Mouse (Mus musculus) CH12.LX (cell line): ENCODE data around the gene Crlf1. TPM values are rescaled to one million over a fixed set of nuclear protein-coding genes. Genes with fewer than 3 reads are reported as not detected.

Source experiments
- DNase-seq: peaks from one replicate; pipeline ENCODE4 v3.0.0-alpha.2; 2013; ENCODE audit errors: extremely low read depth
- H3K27ac ChIP-seq: 2 replicates; pipeline ENCODE4 v1.5.1; 2012; ENCODE audit warnings: low read depth, mild to moderate bottlenecking, control low read depth, moderate library complexity; ENCODE audit not compliant: insufficient read depth
- H3K27me3 ChIP-seq: replicated peaks from 2 replicates; pipeline ENCODE3; 2012; ENCODE audit warnings: inconsistent platforms
- H3K36me3 ChIP-seq, 2 experiments: replicated peaks in 1 of 2; 2 replicates each; pipeline versions ENCODE3 to v1.6.1; 2012; ENCODE audit warnings: inconsistent platforms in 1 of 2, low read length in 1 of 2, mild to moderate bottlenecking in 1 of 2, mixed read lengths in 1 of 2, moderate library complexity in 1 of 2; ENCODE audit not compliant: control insufficient read depth in 1 of 2, insufficient read depth in 1 of 2
- H3K4me1 ChIP-seq, 2 experiments: 2 replicates each; pipeline ENCODE4 v1.6.1; 2012; ENCODE audit warnings: inconsistent platforms in 1 of 2, moderate library complexity in 1 of 2; ENCODE audit not compliant: insufficient read depth in 2 of 2, control insufficient read depth in 1 of 2
- H3K4me2 ChIP-seq: 2 replicates; pipeline ENCODE4 v1.6.1; 2012; ENCODE audit warnings: low read depth, mild to moderate bottlenecking, control low read depth; ENCODE audit not compliant: poor library complexity, insufficient read depth, severe bottlenecking
- H3K4me3 ChIP-seq, 3 experiments: fragments of 150-350 bp in 1 of 3; sonication (generic) in 1 of 3; replicated peaks in 1 of 3; 2 replicates each; pipeline versions ENCODE3 to v1.5.1; 2011 to 2012; ENCODE audit warnings: low read depth in 2 of 3, low read length in 2 of 3, mild to moderate bottlenecking in 2 of 3, moderate library complexity in 2 of 3, control low read depth in 1 of 3, improper control_type of control experiment in 1 of 3, inconsistent platforms in 1 of 3, mixed read lengths in 1 of 3; ENCODE audit not compliant: poor library complexity in 1 of 3
- H3K79me2 ChIP-seq: replicated peaks from 2 replicates; pipeline ENCODE4 v1.6.1; 2012; ENCODE audit warnings: mild to moderate bottlenecking, moderate library complexity; ENCODE audit not compliant: control insufficient read depth, poor library complexity, insufficient read depth, severe bottlenecking; ENCODE audit errors: extremely low read depth
- H3K9ac ChIP-seq: 2 replicates; pipeline ENCODE4 v1.6.1; 2012; ENCODE audit warnings: low read depth, mild to moderate bottlenecking, control low read depth, moderate library complexity; ENCODE audit not compliant: insufficient read depth
- H3K9me3 ChIP-seq: replicated peaks from 2 replicates; pipeline ENCODE3; 2012; ENCODE audit warnings: low read length, inconsistent platforms, mixed read lengths
- BHLHE40 ChIP-seq: IDR thresholded peaks from 2 replicates; pipeline ENCODE4 v1.6.1; 2011; ENCODE audit warnings: mild to moderate bottlenecking, low read depth, low read length, improper control_type of control experiment
- CHD2 ChIP-seq: IDR thresholded peaks from 2 replicates; pipeline ENCODE4 v1.6.1; 2011; ENCODE audit warnings: low read length, improper control_type of control experiment
- CTCF ChIP-seq, 2 experiments: IDR thresholded peaks in 1 of 2; conservative IDR thresholded peaks in 1 of 2; 2 replicates each; pipeline ENCODE4 v1.5.1; 2011 to 2012; ENCODE audit warnings: low read depth in 2 of 2, low read length in 2 of 2, improper control_type of control experiment in 1 of 2, inconsistent platforms in 1 of 2, mild to moderate bottlenecking in 1 of 2, moderate library complexity in 1 of 2
- E2F4 ChIP-seq: IDR thresholded peaks from 2 replicates; pipeline ENCODE4 v1.6.1; 2011; ENCODE audit warnings: low read depth, low read length, improper control_type of control experiment; ENCODE audit not compliant: insufficient replicate concordance
- ELF1 ChIP-seq: IDR thresholded peaks from 2 replicates; pipeline ENCODE4 v1.6.1; 2014; ENCODE audit warnings: low read depth, mild to moderate bottlenecking, inconsistent platforms, low read length, improper control_type of control experiment
- ETS1 ChIP-seq: conservative IDR thresholded peaks from 2 replicates; pipeline ENCODE4 v1.6.1; 2012; ENCODE audit warnings: low read depth, mild to moderate bottlenecking, inconsistent platforms, low read length, improper control_type of control experiment, moderate library complexity
- GABPA ChIP-seq: IDR thresholded peaks from 2 replicates; pipeline ENCODE4 v1.6.1; 2012; ENCODE audit warnings: low read depth, low read length, improper control_type of control experiment, inconsistent platforms; ENCODE audit not compliant: insufficient replicate concordance
- HCFC1 ChIP-seq: IDR thresholded peaks from 2 replicates; pipeline ENCODE4 v1.6.1; 2012; ENCODE audit warnings: low read depth, mild to moderate bottlenecking, inconsistent platforms, low read length, improper control_type of control experiment
- IRF4 ChIP-seq: IDR thresholded peaks from 2 replicates; pipeline ENCODE4 v1.6.1; 2014; ENCODE audit warnings: low read depth, mild to moderate bottlenecking, inconsistent platforms, low read length, improper control_type of control experiment
- KAT2A ChIP-seq: IDR thresholded peaks from 2 replicates; pipeline ENCODE4 v1.6.1; 2012; ENCODE audit warnings: low read length, improper control_type of control experiment, inconsistent platforms; ENCODE audit not compliant: insufficient replicate concordance
- MAFK ChIP-seq: IDR thresholded peaks from 2 replicates; pipeline ENCODE4 v1.6.1; 2011; ENCODE audit warnings: low read length, improper control_type of control experiment; ENCODE audit not compliant: insufficient replicate concordance
- MAX ChIP-seq: IDR thresholded peaks from 2 replicates; pipeline ENCODE4 v1.6.1; 2011; ENCODE audit warnings: low read length, improper control_type of control experiment
- MAZ ChIP-seq: IDR thresholded peaks from 2 replicates; pipeline ENCODE4 v1.6.1; 2012; ENCODE audit warnings: low read depth, mild to moderate bottlenecking, inconsistent platforms, low read length, improper control_type of control experiment, moderate library complexity
- MEF2A ChIP-seq: IDR thresholded peaks from 2 replicates; pipeline ENCODE4 v1.6.1; 2014; ENCODE audit warnings: low read depth, mild to moderate bottlenecking, inconsistent platforms, low read length, improper control_type of control experiment, borderline replicate concordance
- MYC ChIP-seq: IDR thresholded peaks from 2 replicates; pipeline ENCODE4 v1.6.1; 2011; ENCODE audit warnings: low read depth, mild to moderate bottlenecking, improper control_type of control experiment, low read length
- NELFE ChIP-seq: IDR thresholded peaks from 2 replicates; pipeline ENCODE4 v1.6.1; 2011; ENCODE audit warnings: low read depth, low read length, improper control_type of control experiment
- NRF1 ChIP-seq: IDR thresholded peaks from 2 replicates; pipeline ENCODE4 v1.6.1; 2014; ENCODE audit warnings: low read depth, mild to moderate bottlenecking, inconsistent platforms, low read length, improper control_type of control experiment, moderate library complexity
- POLR2A ChIP-seq: IDR thresholded peaks from 2 replicates; pipeline ENCODE4 v1.6.1; 2011; ENCODE audit warnings: low read depth, mild to moderate bottlenecking, improper control_type of control experiment, low read length
- POLR2AphosphoS2 ChIP-seq: IDR thresholded peaks from 2 replicates; pipeline ENCODE4 v1.6.1; 2011; ENCODE audit warnings: low read depth, low read length, improper control_type of control experiment
- RAD21 ChIP-seq: IDR thresholded peaks from 2 replicates; pipeline ENCODE4 v1.6.1; 2011; ENCODE audit warnings: low read depth, mild to moderate bottlenecking, low read length, improper control_type of control experiment, moderate library complexity
- RCOR1 ChIP-seq: conservative IDR thresholded peaks from 2 replicates; pipeline ENCODE4 v1.6.1; 2012; ENCODE audit warnings: low read depth, mild to moderate bottlenecking, inconsistent platforms, low read length, improper control_type of control experiment
- SIN3A ChIP-seq: IDR thresholded peaks from 2 replicates; pipeline ENCODE4 v1.6.1; 2012; ENCODE audit warnings: low read length, improper control_type of control experiment, inconsistent platforms
- SMC3 ChIP-seq: IDR thresholded peaks from 2 replicates; pipeline ENCODE4 v1.6.1; 2011; ENCODE audit warnings: low read depth, low read length, improper control_type of control experiment
- TCF12 ChIP-seq: IDR thresholded peaks from 2 replicates; pipeline ENCODE4 v1.6.1; 2014; ENCODE audit warnings: low read depth, mild to moderate bottlenecking, inconsistent platforms, low read length, improper control_type of control experiment
- USF2 ChIP-seq: conservative IDR thresholded peaks from 2 replicates; pipeline ENCODE4 v1.6.1; 2011; ENCODE audit warnings: low read depth, low read length, improper control_type of control experiment
- ZC3H11A ChIP-seq: IDR thresholded peaks from 2 replicates; pipeline ENCODE4 v1.6.1; 2012; ENCODE audit warnings: low read depth, mild to moderate bottlenecking, inconsistent platforms, low read length, improper control_type of control experiment
- ZKSCAN1 ChIP-seq: IDR thresholded peaks from 2 replicates; pipeline ENCODE4 v1.6.1; 2012; ENCODE audit warnings: low read depth, inconsistent platforms, low read length, improper control_type of control experiment, borderline replicate concordance
- ZNF384 ChIP-seq: IDR thresholded peaks from 2 replicates; pipeline ENCODE4 v1.6.1; 2012; ENCODE audit warnings: low read depth, low read length, improper control_type of control experiment, inconsistent platforms
- dilution Hi-C: fragments of 300-500 bp; cut with MboI; formaldehyde crosslinking; loops from 2 replicates; pipeline ENCODE4 v1.14.3; 2020; ENCODE audit warnings: low sequenced_read_pairs; ENCODE audit not compliant: extremely low pct_unique_long_range_greater_than_20kb, extremely low pct_ligation_motif_present
- in situ Hi-C: fragments of 300-500 bp; cut with MboI; formaldehyde crosslinking; loops from 3 replicates; pipeline ENCODE4 v1.14.3; 2019; ENCODE audit warnings: low sequenced_read_pairs, low pct_ligation_motif_present, low pct_unique_long_range_greater_than_20kb, mixed read lengths
- polyA plus RNA-seq: library from polyadenylated mRNA; unstranded; fragments of >175 nt; gene quantifications from 2 replicates; pipeline ENCODE4 v1.2.1, GENCODE M21; 2012; ENCODE audit warnings: low read depth; ENCODE audit not compliant: insufficient read length
- total RNA-seq, 2 experiments: library from RNA; depleted of rRNA; stranded (reverse); fragments of 300-350 nt in 1 of 2; fragments of >200 nt in 1 of 2; gene quantifications; 2 replicates each; pipeline ENCODE4 v1.2.3; 2012 to 2014

The Crlf1 gene
- total and polyA plus RNA-seq, 3 experiments, result 0.42 to 1.1 (median 0.44) TPM

- TF ChIP-seq SMC3 (no peak), USF2 (no peak), CTCF (conservative IDR thresholded peaks at IDR 0.05 in 1 of 2, IDR thresholded peaks at IDR 0.05 in 1 of 2; ENCODE audit: low read depth in 2 of 2, low read length in 2 of 2) (no peak), MEF2A (peak; percentile 15; the same call in 1 of the 2 replicates), ETS1 (no peak), IRF4 (no peak), NRF1 (peak; percentile 35; the same call in 1 of the 2 replicates), GABPA (no peak)
- TF ChIP-seq, all 38 proteins: peak for 11
Measured at GRCm38 (mm10) chr8:70538024-70538579, 45.1 kb downstream of the Crlf1 start (continued).

DNA sequence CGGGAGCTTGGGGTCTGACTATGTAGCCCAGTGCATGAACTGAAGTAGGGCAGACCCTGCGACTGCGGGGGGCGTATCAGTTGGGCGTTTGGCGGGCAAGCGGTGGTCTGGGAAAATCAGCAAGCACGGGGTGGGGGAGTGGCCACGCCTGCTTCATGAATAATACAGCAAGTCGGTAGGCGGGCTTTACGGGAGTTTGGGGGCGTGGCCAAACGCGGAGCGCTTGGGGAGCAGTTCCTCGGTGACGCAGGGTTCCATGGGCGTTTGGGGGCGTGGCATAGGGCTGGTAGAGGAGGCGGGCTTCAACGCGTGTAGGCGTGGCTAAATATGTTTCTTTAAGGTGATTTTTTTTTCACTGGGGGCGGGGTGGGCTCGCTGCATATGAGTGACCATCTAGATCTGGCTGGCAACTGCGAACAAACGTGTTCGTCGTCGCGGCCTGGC is 45.7 kb downstream of the Crlf1 start:
- Histone ChIP-seq H3K9me3 (no peaks in the 10 kb centered on the region), H3K4me3 (peak overlapping the region; percentile 60 to 94 (median 73)), H3K9ac (peak overlapping the region; percentile 77), H3K4me1 (peaks cover 9 to 40% of the 10 kb centered on the region in 2 experiments), H3K36me3 (peaks cover 28 to 55% of the 10 kb centered on the region in 2 experiments), H3K27me3 (no peaks in the 10 kb centered on the region), H3K27ac (peak overlapping the region; percentile 91), H3K79me2 (peaks cover 30% of the 10 kb centered on the region), H3K4me2 (peak overlapping the region; percentile 78)
- dilution Hi-C loops, result no loop called here
- peak; percentile 98 for DNase-seq
- in situ Hi-C loops, result no loop called here
- TF ChIP-seq KAT2A, result no peak
- TF ChIP-seq CHD2, result no peak
- TF ChIP-seq MYC, result 0 out of 2 replicates have a peak, but pooled peaks have one; percentile 10
- TF ChIP-seq MAX, result no peak
- TF ChIP-seq NRF1, result no peak
- TF ChIP-seq ZC3H11A, result no peak
- TF ChIP-seq E2F4, result no peak
- TF ChIP-seq SIN3A, result peak; percentile 84; the same call in 1 of the 2 replicates
- no peak for TF ChIP-seq MAFK
- no peak for TF ChIP-seq HCFC1
- TF ChIP-seq MAZ, result 0 out of 2 replicates have a peak, but pooled peaks have one; percentile 16
- TF ChIP-seq POLR2A, result no peak
- TF ChIP-seq RAD21, result no peak
- no peak for TF ChIP-seq ZKSCAN1
- no peak for TF ChIP-seq NELFE
- peak; percentile 82; the same call in 1 of the 2 replicates for TF ChIP-seq POLR2AphosphoS2
- peak; percentile 95 for TF ChIP-seq ZNF384
- TF ChIP-seq BHLHE40, result peak; percentile 49; the same call in 1 of the 2 replicates
- TF ChIP-seq RCOR1, result no peak
- no peak for TF ChIP-seq TCF12
- 0 out of 2 replicates have a peak, but pooled peaks have one; percentile 13 for TF ChIP-seq ELF1
- TF ChIP-seq, all 38 proteins: peak for 7
